Mouse (Mus musculus) midbrain, embryonic 12.5 days (tissue): ENCODE measurements around the gene Cnmd. TPM values are rescaled to one million over a fixed set of nuclear protein-coding genes. Genes with fewer than 3 reads are reported as not detected.
A peak's percentile ranks its signal among the peaks of the same experiment; 100 is the strongest.

Source experiments
- ATAC-seq: fragments of 200-750 bp; cut with Nextera tagmentation; 2 replicates; pipeline ENCODE4 v1.8.0; 2017; ENCODE audit warnings: low read depth, moderate TSS enrichment, moderate library complexity; ENCODE audit not compliant: low FRiP score
- H3K27ac ChIP-seq: fragments of 300-500 bp; sonication (generic); replicated peaks from 2 replicates; pipeline ENCODE4 v1.5.1; 2016; ENCODE audit warnings: mild to moderate bottlenecking
- H3K27me3 ChIP-seq: fragments of 300-500 bp; sonication (generic); 2 replicates; pipeline ENCODE4 v1.6.1; 2016; ENCODE audit warnings: mild to moderate bottlenecking
- H3K36me3 ChIP-seq: fragments of 300-500 bp; sonication (generic); 2 replicates; pipeline ENCODE4 v1.6.1; 2016
- H3K4me1 ChIP-seq: fragments of 300-500 bp; sonication (generic); 2 replicates; pipeline ENCODE4 v1.6.1; 2016
- H3K4me2 ChIP-seq: fragments of 300-500 bp; sonication (generic); replicated peaks from 2 replicates; pipeline ENCODE4 v1.6.1; 2016; ENCODE audit warnings: mild to moderate bottlenecking, moderate library complexity
- H3K4me3 ChIP-seq: fragments of 300-500 bp; sonication (generic); 2 replicates; pipeline ENCODE4 v1.5.1; 2016; ENCODE audit warnings: mild to moderate bottlenecking
- H3K9ac ChIP-seq: fragments of 300-500 bp; sonication (generic); replicated peaks from 2 replicates; pipeline ENCODE4 v1.6.1; 2016; ENCODE audit warnings: mild to moderate bottlenecking, moderate library complexity
- H3K9me3 ChIP-seq: fragments of 300-500 bp; sonication (generic); 2 replicates; pipeline ENCODE4 v1.6.1; 2016; ENCODE audit warnings: mild to moderate bottlenecking
- WGBS: fragments of 180-500 bp; shearing (Covaris S2); methylation state at CpG from one replicate; pipeline ENCODE4 v1.1.7; 2016; 5-methylcytosine and 5-hydroxymethylcytosine counted together
- polyA plus RNA-seq: library from polyadenylated mRNA; unstranded; fragments of >200 nt; fragmentation: Nextera tagmentation; extraction: Ambion mirVana; gene quantifications from 2 replicates; pipeline ENCODE4 v1.2.1, GENCODE M21; 2016

The Cnmd gene
- 8.4 and 20.6 TPM in 2 replicates for polyA plus RNA-seq

GRCm38 (mm10) chr14:79662001-79662400 is at the start of gene Cnmd:
Gene Cnmd, minus strand, starts transcription at chr14:79662170.
- peak within 1 kb of the TSS; percentile 52 for H3K4me2 ChIP-seq
- H3K9me3 ChIP-seq, result no peaks in the 10 kb centered on the region
- H3K4me3 ChIP-seq, result peak within 1 kb of the TSS; percentile 22
- H3K36me3 ChIP-seq, result no peaks in the 10 kb centered on the region
- peaks cover 15% of the 10 kb centered on the region for H3K27me3 ChIP-seq
- H3K4me1 ChIP-seq, result peaks cover 15% of the 10 kb centered on the region
- H3K9ac ChIP-seq, result no peak within 1 kb of the TSS; the same call in 1 of the 2 replicates
- no peak within 1 kb of the TSS for H3K27ac ChIP-seq
- no peak for ATAC-seq
- WGBS, result 58% methylated on average over 4 of the region's 4 CpGs

DNA sequence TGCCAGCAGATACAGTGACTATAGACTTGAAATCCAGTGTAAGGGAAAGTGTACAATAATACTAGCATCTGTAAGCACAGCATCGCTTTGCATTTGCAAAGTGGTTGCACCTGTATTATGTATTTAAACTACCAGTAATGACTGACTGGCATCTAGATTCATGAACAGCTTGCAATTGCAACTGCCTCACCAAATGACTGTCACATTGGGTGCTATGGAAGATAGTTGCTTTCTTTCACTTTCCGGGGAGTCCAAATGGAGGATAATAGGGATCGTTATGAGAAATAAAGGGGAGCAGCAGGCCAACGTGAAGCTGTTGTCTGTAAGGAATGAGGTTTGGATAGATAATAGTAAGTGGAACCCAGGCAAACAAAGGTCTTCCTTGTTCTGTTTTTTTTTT is 49.3 kb upstream of the Cnmd start:
- H3K27me3 ChIP-seq, result no peaks in the 10 kb centered on the region
- no peaks in the 10 kb centered on the region for H3K9me3 ChIP-seq
- ATAC-seq, result no peak
- no peak overlapping the region for H3K4me3 ChIP-seq
- H3K36me3 ChIP-seq, result no peaks in the 10 kb centered on the region
- no peak overlapping the region for H3K27ac ChIP-seq
- no peaks in the 10 kb centered on the region; the same call in 1 of the 2 replicates for H3K4me1 ChIP-seq
- no peak overlapping the region for H3K9ac ChIP-seq
- no peak overlapping the region for H3K4me2 ChIP-seq
- 76% methylated on average over 4 of the region's 4 CpGs for WGBS

GRCm38 (mm10) chr14:79703523-79704172 is 41.7 kb upstream of the Cnmd start:
- peaks cover 17% of the 10 kb centered on the region for H3K4me1 ChIP-seq
- H3K36me3 ChIP-seq, result no peaks in the 10 kb centered on the region
- H3K9me3 ChIP-seq, result no peaks in the 10 kb centered on the region
- H3K4me3 ChIP-seq, result no peak overlapping the region
- H3K4me2 ChIP-seq, result no peak overlapping the region
- peak; percentile 42; the same call in 1 of the 2 replicates for ATAC-seq
- 0 out of 2 replicates have a peak overlapping the region, but pooled peaks have one; percentile 20 for H3K27ac ChIP-seq
- H3K9ac ChIP-seq, result no peak overlapping the region
- H3K27me3 ChIP-seq, result no peaks in the 10 kb centered on the region
- 73% methylated on average over 22 of the region's 22 CpGs for WGBS

DNA sequence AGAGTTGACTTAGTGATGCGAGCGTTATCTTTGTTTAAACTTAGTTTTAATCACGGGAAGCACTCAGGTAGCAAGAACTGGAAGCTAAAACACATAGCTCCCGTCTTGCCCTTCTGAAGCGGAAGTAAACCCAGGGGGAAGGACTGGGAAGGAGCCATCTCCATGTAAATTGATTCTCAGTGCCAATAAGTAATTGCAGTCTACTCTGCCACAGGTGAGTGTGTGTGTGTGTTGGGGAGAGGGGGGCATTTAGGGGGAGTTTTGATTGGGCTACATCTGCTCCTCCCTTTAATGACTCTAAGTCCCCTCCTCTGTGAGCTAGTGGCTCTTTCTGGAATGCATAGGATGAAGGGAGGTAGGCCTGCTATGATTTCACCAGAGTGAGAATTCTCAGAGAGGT is 39.6 kb upstream of the Cnmd start:
- Histone ChIP-seq H3K36me3 (no peaks in the 10 kb centered on the region), H3K4me2 (no peak overlapping the region), H3K27ac (peak overlapping the region; percentile 56; the same call in 1 of the 2 replicates), H3K9me3 (no peaks in the 10 kb centered on the region), H3K9ac (no peak overlapping the region), H3K4me1 (peaks cover 17% of the 10 kb centered on the region), H3K27me3 (no peaks in the 10 kb centered on the region), H3K4me3 (no peak overlapping the region)
- ATAC-seq, result no peak; the same call in 1 of the 2 replicates
- WGBS, result 76% methylated on average over 5 of the region's 5 CpGs

- 33% methylated on average over 7 of the region's 7 CpGs for WGBS
Observed at GRCm38 (mm10) chr14:79701054-79701453, 39.1 kb upstream of the Cnmd start.

DNA sequence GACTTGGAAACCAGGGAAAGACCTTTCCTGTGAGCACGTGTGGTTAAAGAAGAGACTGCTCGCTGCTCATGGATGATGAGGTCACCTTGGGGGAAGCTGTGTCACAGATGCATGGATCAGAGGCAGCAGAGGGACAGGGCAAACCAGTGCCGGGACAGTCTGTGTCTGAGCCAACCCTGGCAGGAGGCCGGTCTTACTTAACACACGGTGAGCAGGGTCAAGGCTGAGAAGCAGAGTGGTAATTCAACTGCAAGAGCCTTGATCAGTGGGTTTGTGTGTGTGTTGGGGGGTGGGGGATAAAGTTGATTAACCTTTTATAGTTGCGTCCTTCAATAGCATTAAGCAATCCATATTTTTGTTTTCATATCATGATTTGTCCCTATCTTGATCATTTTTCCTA is 37.4 kb upstream of the Cnmd start:
- ATAC-seq, result no peak
- Histone ChIP-seq H3K9ac (no peak overlapping the region), H3K27me3 (no peaks in the 10 kb centered on the region), H3K9me3 (no peaks in the 10 kb centered on the region), H3K4me3 (no peak overlapping the region), H3K4me1 (peaks cover 17% of the 10 kb centered on the region), H3K27ac (no peak overlapping the region), H3K4me2 (no peak overlapping the region), H3K36me3 (no peaks in the 10 kb centered on the region)
- 59% methylated on average over 6 of the region's 6 CpGs for WGBS

More at GRCm38 (mm10) chr14:79701054-79701453, 39.1 kb upstream of the Cnmd start:
- Histone ChIP-seq H3K27me3 (no peaks in the 10 kb centered on the region), H3K9me3 (no peaks in the 10 kb centered on the region), H3K4me2 (no peak overlapping the region), H3K9ac (no peak overlapping the region), H3K4me3 (no peak overlapping the region), H3K36me3 (no peaks in the 10 kb centered on the region), H3K27ac (peak overlapping the region; percentile 56; the same call in 1 of the 2 replicates), H3K4me1 (peaks cover 17% of the 10 kb centered on the region)
- peak; percentile 67 for ATAC-seq

GRCm38 (mm10) chr14:79690068-79690844 is 28.3 kb upstream of the Cnmd start:
- H3K4me1 ChIP-seq, result no peaks in the 10 kb centered on the region
- no peaks in the 10 kb centered on the region for H3K9me3 ChIP-seq
- no peak overlapping the region for H3K9ac ChIP-seq
- 93% methylated on average over 7 of the region's 7 CpGs for WGBS
- H3K36me3 ChIP-seq, result no peaks in the 10 kb centered on the region
- H3K4me3 ChIP-seq, result no peak overlapping the region
- ATAC-seq, result no peak
- no peak overlapping the region for H3K27ac ChIP-seq
- no peaks in the 10 kb centered on the region for H3K27me3 ChIP-seq
- H3K4me2 ChIP-seq, result no peak overlapping the region

- Histone ChIP-seq H3K4me2 (no peak overlapping the region), H3K27me3 (no peaks in the 10 kb centered on the region), H3K4me1 (peaks cover 17% of the 10 kb centered on the region), H3K9me3 (no peaks in the 10 kb centered on the region), H3K4me3 (no peak overlapping the region), H3K36me3 (no peaks in the 10 kb centered on the region), H3K27ac (no peak overlapping the region), H3K9ac (no peak overlapping the region)
- WGBS, result 70% methylated on average over 5 of the region's 5 CpGs
- ATAC-seq, result no peak
Observed at GRCm38 (mm10) chr14:79680652-79681051, 18.7 kb upstream of the Cnmd start.

DNA sequence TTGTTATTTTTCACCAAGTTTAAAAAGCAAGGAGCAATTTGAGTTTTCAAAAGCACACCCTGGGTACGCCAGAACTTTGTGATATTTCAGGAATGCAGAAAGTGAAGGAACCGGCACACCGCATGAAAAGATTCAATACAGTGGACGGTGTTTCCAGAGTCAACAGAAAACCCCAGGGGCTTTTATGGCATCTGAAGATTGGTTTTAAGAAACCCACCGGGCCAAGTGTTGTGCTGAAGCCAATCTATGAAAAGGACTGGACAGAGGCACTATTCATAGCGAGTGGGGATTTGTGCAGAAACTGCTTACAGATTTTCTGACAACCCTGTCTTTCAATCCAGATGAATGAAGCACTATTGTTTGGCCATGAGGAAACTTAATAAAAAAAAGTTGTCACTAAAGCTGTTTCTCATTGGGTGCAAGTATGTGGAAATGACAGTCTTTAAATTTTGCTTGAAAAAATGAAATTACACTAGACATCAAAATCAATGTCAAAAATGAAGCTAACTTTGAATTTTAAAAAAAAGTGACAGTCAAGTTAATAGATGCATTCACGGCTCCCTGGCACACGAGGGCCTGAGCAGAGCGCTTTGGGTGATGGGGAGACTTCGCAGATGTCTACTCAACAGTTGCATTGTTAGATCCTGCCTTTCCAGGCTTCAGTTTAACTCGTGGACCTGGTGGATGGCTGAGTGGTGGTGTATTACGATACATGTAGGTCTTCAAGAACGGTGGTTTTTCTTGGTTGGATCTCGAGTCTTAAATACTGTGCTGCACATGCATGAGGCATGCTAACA is 16.1 kb upstream of the Cnmd start:
- no peak overlapping the region for H3K9ac ChIP-seq
- peaks cover 26% of the 10 kb centered on the region for H3K4me1 ChIP-seq
- no peaks in the 10 kb centered on the region for H3K9me3 ChIP-seq
- H3K27ac ChIP-seq, result no peak overlapping the region
- no peak overlapping the region for H3K4me3 ChIP-seq
- no peak for ATAC-seq
- H3K27me3 ChIP-seq, result no peaks in the 10 kb centered on the region
- WGBS, result 38% methylated on average over 14 of the region's 14 CpGs
- no peak overlapping the region for H3K4me2 ChIP-seq
- no peaks in the 10 kb centered on the region for H3K36me3 ChIP-seq

GRCm38 (mm10) chr14:79677108-79677753 is 15.3 kb upstream of the Cnmd start:
- H3K27me3 ChIP-seq, result no peaks in the 10 kb centered on the region
- H3K4me2 ChIP-seq, result no peak overlapping the region
- H3K4me3 ChIP-seq, result no peak overlapping the region
- 0 out of 2 replicates have a peak overlapping the region, but pooled peaks have one; percentile 39 for H3K27ac ChIP-seq
- no peaks in the 10 kb centered on the region for H3K36me3 ChIP-seq
- no peaks in the 10 kb centered on the region for H3K9me3 ChIP-seq
- H3K4me1 ChIP-seq, result peaks cover 34% of the 10 kb centered on the region
- 0 out of 2 replicates have a peak, but pooled peaks have one; percentile 51 for ATAC-seq
- no peak overlapping the region for H3K9ac ChIP-seq
- 49% methylated on average over 15 of the region's 15 CpGs for WGBS
